Mouse (Mus musculus): Measurements from ENCODE around the gene Csnk1d. TPM values are rescaled to one million over a fixed set of nuclear protein-coding genes. Genes with fewer than 3 reads are reported as not detected.

Gene Csnk1d
- total and polyA plus RNA-seq, 3 experiments, result 77.8 to 136 (median 96.8) TPM

GRCm38 (mm10) chr11:120989523-120989922, 1.6 kb downstream of the Csnk1d start:
- peaks cover 24 to 60% of the 10 kb centered on the region in 2 experiments for H3K36me3 ChIP-seq (replicated peaks in 1 of 2; ENCODE audit: control insufficient read depth in 1 of 2, insufficient read depth in 1 of 2, low read length in 1 of 2)
- DNase-seq (ENCODE audit: extremely low read depth), result no peak
- peaks cover 63% of the 10 kb centered on the region for H3K79me2 ChIP-seq (replicated peaks; ENCODE audit: control insufficient read depth, extremely low read depth, insufficient read depth, poor library complexity, severe bottlenecking)
- H3K4me3 ChIP-seq (replicated peaks in 1 of 3; ENCODE audit: low read depth in 2 of 3, low read length in 2 of 3, poor library complexity in 1 of 3), result peak overlapping the region; percentile 77 to 95 (median 93)
- H3K9me3 ChIP-seq (replicated peaks; ENCODE audit: low read length), result no peaks in the 10 kb centered on the region
- no peaks in the 10 kb centered on the region for H3K27me3 ChIP-seq (replicated peaks)
- in situ Hi-C loops (cut with MboI; ENCODE audit: low pct_ligation_motif_present, low pct_unique_long_range_greater_than_20kb, low sequenced_read_pairs) (loop anchor here (5.0 kb wide), 1 partner anchor 42 kb away; the partner anchor contains the start of gene Slc16a3), dilution Hi-C loops (cut with MboI; ENCODE audit: extremely low pct_ligation_motif_present, extremely low pct_unique_long_range_greater_than_20kb, low sequenced_read_pairs) (no loop called here)
- H3K4me1 ChIP-seq (ENCODE audit: control insufficient read depth in 1 of 2, insufficient read depth in 2 of 2), result peaks cover 22 to 48% of the 10 kb centered on the region in 2 experiments
- peak overlapping the region; percentile 91 for H3K4me2 ChIP-seq (ENCODE audit: insufficient read depth, low read depth, poor library complexity, severe bottlenecking)
- no peak overlapping the region for H3K27ac ChIP-seq (ENCODE audit: insufficient read depth, low read depth)
- H3K9ac ChIP-seq (ENCODE audit: insufficient read depth, low read depth), result peak overlapping the region; percentile 100
- no peak for TF ChIP-seq GABPA (IDR thresholded peaks at IDR 0.05; ENCODE audit: insufficient replicate concordance, low read depth, low read length)
- TF ChIP-seq USF2 (conservative IDR thresholded peaks at IDR 0.05; ENCODE audit: low read depth, low read length), result no peak
- TF ChIP-seq E2F4 (IDR thresholded peaks at IDR 0.05; ENCODE audit: insufficient replicate concordance, low read depth, low read length), result no peak

GRCm38 (mm10) chr11:120988410-120988809, 2.7 kb downstream of the Csnk1d start:
- DNase-seq (ENCODE audit: extremely low read depth), result peak; percentile 38
- peaks cover 74% of the 10 kb centered on the region for H3K79me2 ChIP-seq (replicated peaks; ENCODE audit: control insufficient read depth, extremely low read depth, insufficient read depth, poor library complexity, severe bottlenecking)
- no peaks in the 10 kb centered on the region for H3K27me3 ChIP-seq (replicated peaks)
- H3K9me3 ChIP-seq (replicated peaks; ENCODE audit: low read length), result no peaks in the 10 kb centered on the region
- H3K4me3 ChIP-seq (replicated peaks in 1 of 3; ENCODE audit: low read depth in 2 of 3, low read length in 2 of 3, poor library complexity in 1 of 3), result peak overlapping the region in 1 of 3 experiments; percentile 13
- dilution Hi-C loops (cut with MboI; ENCODE audit: extremely low pct_ligation_motif_present, extremely low pct_unique_long_range_greater_than_20kb, low sequenced_read_pairs) (no loop called here), in situ Hi-C loops (cut with MboI; ENCODE audit: low pct_ligation_motif_present, low pct_unique_long_range_greater_than_20kb, low sequenced_read_pairs) (loop anchor here (5.0 kb wide), 1 partner anchor 41 kb away; the partner anchor contains the start of gene Slc16a3)
- H3K4me1 ChIP-seq (ENCODE audit: control insufficient read depth in 1 of 2, insufficient read depth in 2 of 2), result peaks cover 22 to 48% of the 10 kb centered on the region in 2 experiments
- H3K4me2 ChIP-seq (ENCODE audit: insufficient read depth, low read depth, poor library complexity, severe bottlenecking), result peak overlapping the region; percentile 91
- TF ChIP-seq TBP (conservative IDR thresholded peaks at IDR 0.05; ENCODE audit: low read depth, low read length) (no peak), MAZ (IDR thresholded peaks at IDR 0.05; ENCODE audit: low read depth, low read length) (no peak), BHLHE40 (IDR thresholded peaks at IDR 0.05; ENCODE audit: low read depth, low read length) (no peak), EP300 (IDR thresholded peaks at IDR 0.05; ENCODE audit: low read length) (peak; percentile 28; the same call in 1 of the 2 replicates), IRF4 (IDR thresholded peaks at IDR 0.05; ENCODE audit: low read depth, low read length) (peak; percentile 47; the same call in 1 of the 2 replicates), CTCF (conservative IDR thresholded peaks at IDR 0.05 in 1 of 2, IDR thresholded peaks at IDR 0.05 in 1 of 2; ENCODE audit: low read depth in 2 of 2, low read length in 2 of 2) (no peak), USF2 (conservative IDR thresholded peaks at IDR 0.05; ENCODE audit: low read depth, low read length) (no peak), UBTF (IDR thresholded peaks at IDR 0.05; ENCODE audit: low read depth, low read length) (no peak), MXI1 (IDR thresholded peaks at IDR 0.05; ENCODE audit: low read depth, low read length) (peak; percentile 51; the same call in 1 of the 2 replicates)
- H3K27ac ChIP-seq (ENCODE audit: insufficient read depth, low read depth), result no peak overlapping the region
- peaks cover 34 to 63% of the 10 kb centered on the region in 2 experiments for H3K36me3 ChIP-seq (replicated peaks in 1 of 2; ENCODE audit: control insufficient read depth in 1 of 2, insufficient read depth in 1 of 2, low read length in 1 of 2)
- H3K9ac ChIP-seq (ENCODE audit: insufficient read depth, low read depth), result no peak overlapping the region

- TF ChIP-seq ZKSCAN1 (IDR thresholded peaks at IDR 0.05; ENCODE audit: borderline replicate concordance, low read depth, low read length), result no peak
- no peak for TF ChIP-seq POLR2A (IDR thresholded peaks at IDR 0.05; ENCODE audit: low read depth, low read length)
- no peak for TF ChIP-seq ZMIZ1 (IDR thresholded peaks at IDR 0.05; ENCODE audit: low read depth, low read length)
- no peak overlapping the region for H3K9ac ChIP-seq (ENCODE audit: insufficient read depth, low read depth)
These were observed 3.5 kb downstream of the Csnk1d start for GRCm38 (mm10) chr11:120987608-120988007.

More at GRCm38 (mm10) chr11:120987608-120988007, 3.5 kb downstream of the Csnk1d start:
- peaks cover 42 to 64% of the 10 kb centered on the region in 2 experiments for H3K36me3 ChIP-seq (replicated peaks in 1 of 2; ENCODE audit: control insufficient read depth in 1 of 2, insufficient read depth in 1 of 2, low read length in 1 of 2)
- peaks cover 82% of the 10 kb centered on the region for H3K79me2 ChIP-seq (replicated peaks; ENCODE audit: control insufficient read depth, extremely low read depth, insufficient read depth, poor library complexity, severe bottlenecking)
- DNase-seq (ENCODE audit: extremely low read depth), result no peak
- no peaks in the 10 kb centered on the region for H3K27me3 ChIP-seq (replicated peaks)
- H3K27ac ChIP-seq (ENCODE audit: insufficient read depth, low read depth), result no peak overlapping the region
- H3K9me3 ChIP-seq (replicated peaks; ENCODE audit: low read length), result no peaks in the 10 kb centered on the region
- no peak overlapping the region for H3K4me3 ChIP-seq (replicated peaks in 1 of 3; ENCODE audit: low read depth in 2 of 3, low read length in 2 of 3, poor library complexity in 1 of 3)
- H3K4me2 ChIP-seq (ENCODE audit: insufficient read depth, low read depth, poor library complexity, severe bottlenecking), result no peak overlapping the region
- H3K4me1 ChIP-seq (ENCODE audit: control insufficient read depth in 1 of 2, insufficient read depth in 2 of 2), result peaks cover 22 to 50% of the 10 kb centered on the region in 2 experiments
- in situ Hi-C loops (cut with MboI; ENCODE audit: low pct_ligation_motif_present, low pct_unique_long_range_greater_than_20kb, low sequenced_read_pairs), result loop anchor here (5.0 kb wide), 1 partner anchor 40 kb away; the partner anchor contains the start of gene Slc16a3
- dilution Hi-C loops (cut with MboI; ENCODE audit: extremely low pct_ligation_motif_present, extremely low pct_unique_long_range_greater_than_20kb, low sequenced_read_pairs), result no loop called here
